Mouse (Mus musculus): ENCODE data around the gene Adamts18. TPM values are rescaled to one million over a fixed set of nuclear protein-coding genes. Genes with fewer than 3 reads are reported as not detected.
"Not testable (repeated sequence)": the region's sequence is repeated elsewhere in the genome, so short reads cannot be mapped to it uniquely, and the experiment has no call there.

The Adamts18 gene
- polyA plus RNA-seq, 1 experiment from 2014 or later = 0.07 TPM

- Histone ChIP-seq H3K27me3 (ENCODE audit: control insufficient read depth, insufficient read depth, low read depth, low read length) (no peaks in the 10 kb centered on the region), H3K9me3 (replicated peaks; ENCODE audit: control insufficient read depth, low read length) (no peaks in the 10 kb centered on the region), H3K9ac (ENCODE audit: low read depth, low read length) (no peak overlapping the region), H3K4me3 (ENCODE audit: low read depth, low read length) (no peak overlapping the region), H3K27ac (ENCODE audit: low read length) (no peak overlapping the region), H3K4me2 (ENCODE audit: low read depth, low read length) (no peak overlapping the region), H3K4me1 (ENCODE audit: control insufficient read depth, low read depth, low read length) (no peaks in the 10 kb centered on the region), H3K36me3 (ENCODE audit: control insufficient read depth, insufficient read depth) (no peaks in the 10 kb centered on the region)
- ATAC-seq (ENCODE audit: low read depth) = no peak
- 51% methylated on average over 16 of the region's 16 CpGs for WGBS (ENCODE audit: insufficient replicate concordance)
Measured at GRCm38 (mm10) chr8:113820983-113821587, 27.5 kb downstream of the Adamts18 start.

- no peaks in the 10 kb centered on the region; the same call in 1 of the 2 replicates for H3K9me3 ChIP-seq (replicated peaks; ENCODE audit: control insufficient read depth, low read length)
- no peak overlapping the region for H3K9ac ChIP-seq (ENCODE audit: low read depth, low read length)
- no peak overlapping the region for H3K27ac ChIP-seq (ENCODE audit: low read length)
- no peak for ATAC-seq (ENCODE audit: low read depth)
- H3K4me3 ChIP-seq (ENCODE audit: low read depth, low read length) = no peak overlapping the region
- 53% methylated on average over 6 of the region's 6 CpGs for WGBS (ENCODE audit: insufficient replicate concordance)
- H3K36me3 ChIP-seq (ENCODE audit: control insufficient read depth, insufficient read depth) = no peaks in the 10 kb centered on the region
- H3K27me3 ChIP-seq (ENCODE audit: control insufficient read depth, insufficient read depth, low read depth, low read length) = no peaks in the 10 kb centered on the region
- H3K4me1 ChIP-seq (ENCODE audit: control insufficient read depth, low read depth, low read length) = no peaks in the 10 kb centered on the region
- no peak overlapping the region for H3K4me2 ChIP-seq (ENCODE audit: low read depth, low read length)
Measured at GRCm38 (mm10) chr8:113813966-113814365, 34.6 kb downstream of the Adamts18 start.

- Histone ChIP-seq H3K9ac (ENCODE audit: low read depth, low read length) (no peak overlapping the region), H3K36me3 (ENCODE audit: control insufficient read depth, insufficient read depth) (no peaks in the 10 kb centered on the region), H3K4me3 (ENCODE audit: low read depth, low read length) (no peak overlapping the region), H3K4me2 (ENCODE audit: low read depth, low read length) (no peak overlapping the region), H3K9me3 (replicated peaks; ENCODE audit: control insufficient read depth, low read length) (no peaks in the 10 kb centered on the region; the same call in 1 of the 2 replicates), H3K4me1 (ENCODE audit: control insufficient read depth, low read depth, low read length) (no peaks in the 10 kb centered on the region), H3K27ac (ENCODE audit: low read length) (no peak overlapping the region), H3K27me3 (ENCODE audit: control insufficient read depth, insufficient read depth, low read depth, low read length) (no peaks in the 10 kb centered on the region)
- 55% methylated on average over 4 of the region's 4 CpGs for WGBS (ENCODE audit: insufficient replicate concordance)
- no peak for ATAC-seq (ENCODE audit: low read depth)
Measured at GRCm38 (mm10) chr8:113811521-113811920, 37.0 kb downstream of the Adamts18 start.

GRCm38 (mm10) chr8:113809929-113810328 lies 38.6 kb downstream of the Adamts18 start:
- Histone ChIP-seq H3K9me3 (replicated peaks; ENCODE audit: control insufficient read depth, low read length) (no peaks in the 10 kb centered on the region; the same call in 1 of the 2 replicates), H3K36me3 (ENCODE audit: control insufficient read depth, insufficient read depth) (no peaks in the 10 kb centered on the region), H3K4me2 (ENCODE audit: low read depth, low read length) (no peak overlapping the region), H3K4me3 (ENCODE audit: low read depth, low read length) (no peak overlapping the region), H3K4me1 (ENCODE audit: control insufficient read depth, low read depth, low read length) (no peaks in the 10 kb centered on the region), H3K27me3 (ENCODE audit: control insufficient read depth, insufficient read depth, low read depth, low read length) (no peaks in the 10 kb centered on the region), H3K27ac (ENCODE audit: low read length) (no peak overlapping the region), H3K9ac (ENCODE audit: low read depth, low read length) (no peak overlapping the region)
- 53% methylated on average over 5 of the region's 5 CpGs for WGBS (ENCODE audit: insufficient replicate concordance)
- no peak for ATAC-seq (ENCODE audit: low read depth)

GRCm38 (mm10) chr8:113803830-113804611 lies 44.5 kb downstream of the Adamts18 start:
- Histone ChIP-seq H3K9ac (ENCODE audit: low read depth, low read length) (no peak overlapping the region), H3K4me3 (ENCODE audit: low read depth, low read length) (no peak overlapping the region), H3K27me3 (ENCODE audit: control insufficient read depth, insufficient read depth, low read depth, low read length) (no peaks in the 10 kb centered on the region), H3K36me3 (ENCODE audit: control insufficient read depth, insufficient read depth) (no peaks in the 10 kb centered on the region), H3K4me2 (ENCODE audit: low read depth, low read length) (no peak overlapping the region), H3K27ac (ENCODE audit: low read length) (no peak overlapping the region), H3K9me3 (replicated peaks; ENCODE audit: control insufficient read depth, low read length) (no peaks in the 10 kb centered on the region), H3K4me1 (ENCODE audit: control insufficient read depth, low read depth, low read length) (no peaks in the 10 kb centered on the region)
- no peak for ATAC-seq (ENCODE audit: low read depth)
- WGBS (ENCODE audit: insufficient replicate concordance) = 69% methylated on average over 12 of the region's 12 CpGs

GRCm38 (mm10) chr8:113801551-113801950 lies 47.0 kb downstream of the Adamts18 start:
- H3K4me1 ChIP-seq (ENCODE audit: control insufficient read depth, low read depth, low read length) = no peaks in the 10 kb centered on the region
- no peak for ATAC-seq (ENCODE audit: low read depth)
- H3K9me3 ChIP-seq (replicated peaks; ENCODE audit: control insufficient read depth, low read length) = no peaks in the 10 kb centered on the region
- no peak overlapping the region for H3K4me3 ChIP-seq (ENCODE audit: low read depth, low read length)
- WGBS (ENCODE audit: insufficient replicate concordance) = 34% methylated on average over 5 of the region's 5 CpGs
- H3K36me3 ChIP-seq (ENCODE audit: control insufficient read depth, insufficient read depth) = no peaks in the 10 kb centered on the region
- H3K27ac ChIP-seq (ENCODE audit: low read length) = no peak overlapping the region
- H3K4me2 ChIP-seq (ENCODE audit: low read depth, low read length) = no peak overlapping the region
- H3K27me3 ChIP-seq (ENCODE audit: control insufficient read depth, insufficient read depth, low read depth, low read length) = no peaks in the 10 kb centered on the region
- H3K9ac ChIP-seq (ENCODE audit: low read depth, low read length) = no peak overlapping the region

- H3K36me3 ChIP-seq (ENCODE audit: control insufficient read depth, insufficient read depth); H3K4me3 ChIP-seq (ENCODE audit: low read depth, low read length); H3K9me3 ChIP-seq (replicated peaks; ENCODE audit: control insufficient read depth, low read length); H3K9ac ChIP-seq (ENCODE audit: low read depth, low read length); ATAC-seq (ENCODE audit: low read depth); H3K27me3 ChIP-seq (ENCODE audit: control insufficient read depth, insufficient read depth, low read depth, low read length); H3K4me1 ChIP-seq (ENCODE audit: control insufficient read depth, low read depth, low read length); H3K27ac ChIP-seq (ENCODE audit: low read length); H3K4me2 ChIP-seq (ENCODE audit: low read depth, low read length): not testable (repeated sequence)
- no CpG with 5 or more reads among the region's 5 CpGs for WGBS (ENCODE audit: insufficient replicate concordance)
Measured at GRCm38 (mm10) chr8:113800556-113800955, 48.0 kb downstream of the Adamts18 start.

GRCm38 (mm10) chr8:113799550-113799949 lies 49.0 kb downstream of the Adamts18 start:
- Histone ChIP-seq H3K4me1 (ENCODE audit: control insufficient read depth, low read depth, low read length) (no peaks in the 10 kb centered on the region), H3K36me3 (ENCODE audit: control insufficient read depth, insufficient read depth) (no peaks in the 10 kb centered on the region), H3K9me3 (replicated peaks; ENCODE audit: control insufficient read depth, low read length) (no peaks in the 10 kb centered on the region), H3K4me3 (ENCODE audit: low read depth, low read length) (no peak overlapping the region), H3K4me2 (ENCODE audit: low read depth, low read length) (no peak overlapping the region), H3K9ac (ENCODE audit: low read depth, low read length) (no peak overlapping the region), H3K27me3 (ENCODE audit: control insufficient read depth, insufficient read depth, low read depth, low read length) (no peaks in the 10 kb centered on the region), H3K27ac (ENCODE audit: low read length) (no peak overlapping the region)
- no peak for ATAC-seq (ENCODE audit: low read depth)
- WGBS (ENCODE audit: insufficient replicate concordance) = no CpG with 5 or more reads among the region's 5 CpGs

- Histone ChIP-seq H3K9me3 (replicated peaks; ENCODE audit: control insufficient read depth, low read length) (no peaks in the 10 kb centered on the region), H3K4me2 (ENCODE audit: low read depth, low read length) (no peak overlapping the region), H3K27ac (ENCODE audit: low read length) (no peak overlapping the region), H3K9ac (ENCODE audit: low read depth, low read length) (no peak overlapping the region), H3K36me3 (ENCODE audit: control insufficient read depth, insufficient read depth) (no peaks in the 10 kb centered on the region), H3K4me3 (ENCODE audit: low read depth, low read length) (no peak overlapping the region), H3K4me1 (ENCODE audit: control insufficient read depth, low read depth, low read length) (no peaks in the 10 kb centered on the region), H3K27me3 (ENCODE audit: control insufficient read depth, insufficient read depth, low read depth, low read length) (no peaks in the 10 kb centered on the region)
- WGBS (ENCODE audit: insufficient replicate concordance) = no CpG with 5 or more reads among the region's 13 CpGs
- no peak for ATAC-seq (ENCODE audit: low read depth)
Measured at GRCm38 (mm10) chr8:113791856-113792255, 56.7 kb downstream of the Adamts18 start.
